Mouse (Mus musculus): ENCODE results near the gene Osbpl10.
"Not testable (repeated sequence)": the region's sequence is repeated elsewhere in the genome, so short reads cannot be mapped to it uniquely, and the experiment has no call there.

The Osbpl10 gene

GRCm38 (mm10) chr9:114978281-114979111 lies at the start of gene Osbpl10:
Gene Osbpl10 (plus strand): TSS chr9:114978569.
- DNase-seq: peak; percentile 75

DNA sequence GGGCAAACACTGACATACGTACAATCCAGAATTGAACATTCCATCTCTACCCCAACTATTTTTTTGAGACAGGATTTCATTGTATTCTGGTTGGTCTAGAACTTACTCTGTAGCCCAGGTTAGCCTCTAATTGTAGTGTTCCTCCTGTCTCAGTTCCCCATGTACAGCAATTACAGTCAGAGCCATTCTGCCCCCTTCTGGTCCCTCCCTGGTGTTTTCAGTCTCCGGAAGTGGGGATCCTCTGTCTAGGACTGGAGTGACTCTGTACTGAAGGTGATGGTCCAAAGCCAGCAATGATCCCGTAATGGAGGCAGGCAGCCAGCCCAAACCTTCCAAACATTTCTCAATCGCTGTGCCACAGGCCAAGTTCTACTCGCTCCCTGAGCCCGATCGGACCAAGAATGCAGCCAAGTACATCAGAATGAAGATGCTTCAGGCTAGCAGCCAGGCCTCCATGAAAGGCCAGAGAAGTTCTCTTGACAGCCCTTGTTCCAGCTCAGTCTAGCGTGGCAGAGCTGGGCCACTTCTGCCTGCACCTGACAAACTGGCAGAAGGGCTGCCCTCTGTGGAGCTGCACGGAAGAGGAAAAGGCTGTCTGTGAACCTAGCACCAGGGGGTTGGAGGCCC lies 47.8 kb upstream of the Osbpl10 start:
- DNase-seq: peak; percentile 50

GRCm38 (mm10) chr9:114932607-114933006 lies 45.8 kb upstream of the Osbpl10 start:
- DNase-seq: no peak

DNA sequence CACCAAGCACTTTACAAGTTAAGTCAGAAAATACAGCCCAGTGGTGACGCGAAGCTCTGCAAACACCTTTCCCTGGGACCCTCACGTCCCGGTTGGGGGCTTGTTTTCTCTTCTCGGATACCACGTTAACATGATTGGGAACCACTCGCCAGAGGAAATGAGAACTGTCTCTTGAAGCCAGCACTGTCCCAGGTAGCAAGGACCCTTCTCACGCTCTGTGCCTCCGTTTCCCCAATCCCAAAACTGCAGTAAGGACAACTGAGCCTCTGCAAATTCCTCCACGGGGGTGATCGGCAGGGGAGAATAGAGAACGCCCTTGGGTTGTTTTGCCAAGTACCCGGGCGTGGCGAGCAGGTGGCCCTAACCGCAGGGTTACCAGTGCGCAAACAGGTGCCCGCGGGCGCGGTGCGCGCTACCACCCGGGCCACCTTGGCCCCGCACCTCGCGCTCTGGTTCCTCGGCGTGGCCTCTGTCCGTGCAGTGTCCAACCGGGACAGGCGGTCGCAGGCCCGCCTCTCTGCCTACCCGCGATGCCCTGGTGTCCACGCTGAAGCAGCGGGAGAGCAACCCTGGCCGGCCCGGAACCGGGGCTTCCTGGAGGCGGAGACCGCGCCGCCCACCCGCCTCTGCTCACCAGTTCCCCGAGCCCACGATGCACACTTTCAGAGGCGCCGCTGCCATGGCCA lies 45.2 kb upstream of the Osbpl10 start:
- DNase-seq: no peak

DNA sequence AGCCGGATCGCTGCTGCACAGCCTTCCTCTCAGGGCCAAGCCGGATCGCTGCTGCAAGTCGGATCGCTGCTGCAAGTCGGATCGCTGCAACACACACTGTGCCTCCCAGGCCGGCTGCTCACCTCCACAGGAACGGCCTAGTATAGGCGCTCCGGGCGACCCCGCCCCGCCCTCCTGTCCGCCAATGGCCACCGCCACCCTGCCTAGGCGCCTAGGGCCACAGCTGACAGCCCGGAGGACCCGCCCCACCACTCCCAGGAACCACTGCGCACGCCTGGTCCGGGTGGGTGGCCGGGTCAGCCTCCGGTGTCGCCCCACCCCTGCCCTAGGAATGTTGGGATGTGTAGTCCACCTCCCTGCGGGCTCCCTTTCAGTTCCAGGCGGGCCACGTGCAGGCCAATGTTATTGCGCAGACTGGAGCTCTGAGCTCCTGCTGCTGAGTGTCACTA lies 44.6 kb upstream of the Osbpl10 start, which contains the start of gene Gpd1l:
TSS of gene Gpd1l (minus strand) at position 265 of the 449 bp plus-strand sequence.
- peak; percentile 90 for DNase-seq

- no peak for DNase-seq
These were observed 44.1 kb upstream of the Osbpl10 start for GRCm38 (mm10) chr9:114934231-114934630.

- DNase-seq: no peak
These were observed 43.0 kb upstream of the Osbpl10 start for GRCm38 (mm10) chr9:114935321-114935720.

DNA sequence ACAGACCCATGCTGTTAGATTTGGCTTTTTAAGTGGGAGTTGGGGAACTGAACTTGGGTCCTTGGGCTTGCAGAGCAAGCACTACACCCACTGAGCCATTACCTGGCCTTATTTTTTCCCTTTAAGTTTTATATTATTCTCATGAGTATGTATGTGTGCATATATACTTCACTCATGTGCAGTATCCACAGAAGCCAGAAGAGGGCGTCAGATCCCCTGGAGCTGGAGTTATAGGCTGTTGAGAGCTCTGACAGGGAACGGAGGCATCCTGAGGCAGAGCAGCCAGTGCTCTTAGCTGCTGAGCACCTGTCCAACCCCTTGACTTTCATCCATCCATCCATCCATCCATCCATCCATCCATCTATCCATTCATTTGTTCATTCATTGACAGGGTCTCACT lies 41.7 kb upstream of the Osbpl10 start:
- no peak for DNase-seq

GRCm38 (mm10) chr9:114944642-114945041 lies 33.7 kb upstream of the Osbpl10 start:
- DNase-seq: no peak

- no peak for DNase-seq
These were observed 32.8 kb upstream of the Osbpl10 start for GRCm38 (mm10) chr9:114945576-114945975.

DNA sequence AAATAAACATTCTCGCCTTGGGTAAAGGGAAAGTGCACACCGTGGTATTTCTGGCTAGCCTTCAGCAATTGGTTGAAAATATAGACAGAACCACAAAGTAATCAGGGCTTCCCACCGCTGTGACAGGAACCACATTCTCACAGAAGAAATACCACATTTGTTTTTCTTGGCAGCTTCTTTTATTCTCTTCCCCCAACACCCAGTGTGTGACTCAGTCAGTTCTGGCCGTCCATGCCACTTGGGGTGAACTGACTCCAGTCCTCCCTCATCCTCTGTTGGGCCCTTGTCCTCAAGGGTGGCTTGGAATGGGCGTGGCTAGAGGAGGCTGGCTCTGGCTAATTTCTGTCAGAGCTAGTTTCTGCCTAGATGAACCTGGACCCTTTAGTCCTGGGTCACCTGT lies 30.0 kb upstream of the Osbpl10 start:
- no peak for DNase-seq

- no peak for DNase-seq
These were observed 25.5 kb upstream of the Osbpl10 start for GRCm38 (mm10) chr9:114952866-114953265.

GRCm38 (mm10) chr9:114955340-114955739 lies 23.0 kb upstream of the Osbpl10 start:
- no peak for DNase-seq

DNA sequence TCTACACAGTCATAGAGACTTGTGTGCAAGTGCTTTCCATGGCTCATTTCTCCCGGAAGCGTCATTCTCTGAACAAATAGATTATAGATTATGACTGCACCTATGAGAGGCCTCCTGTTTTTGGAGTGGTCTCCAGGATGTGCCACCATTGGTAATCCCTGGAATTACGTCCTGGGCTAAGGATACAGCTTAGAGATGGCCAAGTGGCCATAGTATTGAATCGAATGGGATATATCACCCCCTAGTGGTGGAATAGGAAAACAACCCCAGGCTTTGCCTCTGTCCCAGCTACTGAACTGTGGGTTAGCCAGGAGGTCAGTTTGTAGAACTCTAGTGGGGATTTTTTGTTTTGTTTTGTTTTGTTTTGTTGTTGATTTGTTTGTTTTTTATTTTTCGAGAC lies 21.4 kb upstream of the Osbpl10 start:
- DNase-seq: no peak

GRCm38 (mm10) chr9:114960043-114960789 lies 18.2 kb upstream of the Osbpl10 start:
- no peak for DNase-seq

GRCm38 (mm10) chr9:114960844-114961243 lies 17.5 kb upstream of the Osbpl10 start:
- DNase-seq: no peak

DNA sequence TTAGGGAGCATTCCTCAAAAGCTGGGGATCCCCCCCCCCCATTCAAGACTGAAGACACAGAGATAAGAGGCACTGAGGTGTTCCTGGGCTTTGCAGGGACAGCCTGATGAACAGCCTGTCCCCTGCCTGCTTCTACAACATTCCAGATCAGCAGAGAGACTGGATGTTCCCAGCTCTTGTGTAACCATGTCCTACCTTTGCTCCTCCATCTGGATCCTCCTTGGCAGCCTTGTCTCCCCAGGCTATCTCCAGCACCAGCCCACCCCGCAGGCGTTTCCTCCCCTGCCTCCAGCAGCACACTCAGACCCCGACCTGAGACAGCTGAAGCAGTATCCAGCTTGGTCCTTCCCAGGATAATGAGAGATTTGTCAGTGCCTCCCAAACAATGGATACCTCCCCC lies 14.3 kb upstream of the Osbpl10 start:
- DNase-seq: no peak

DNA sequence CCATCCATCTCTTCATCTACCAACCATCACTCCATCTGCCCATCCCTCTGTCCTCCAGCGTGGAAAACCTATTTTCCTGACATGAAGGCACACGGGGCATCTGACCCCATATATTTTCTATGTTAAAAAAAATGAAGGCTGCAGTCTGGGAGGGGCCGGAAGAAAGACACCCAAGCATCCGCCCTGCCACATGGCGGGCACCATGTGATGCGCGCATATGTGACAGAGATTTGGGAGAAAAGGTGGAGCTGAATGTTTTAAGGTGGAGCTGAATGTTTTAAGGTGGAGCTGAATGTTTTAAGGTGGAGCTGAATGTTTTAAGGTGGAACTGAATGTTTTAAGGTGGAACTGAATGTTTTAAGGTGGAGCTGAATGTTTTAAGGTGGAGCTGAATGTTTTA lies 12.1 kb upstream of the Osbpl10 start:
- not testable (repeated sequence) for DNase-seq

DNA sequence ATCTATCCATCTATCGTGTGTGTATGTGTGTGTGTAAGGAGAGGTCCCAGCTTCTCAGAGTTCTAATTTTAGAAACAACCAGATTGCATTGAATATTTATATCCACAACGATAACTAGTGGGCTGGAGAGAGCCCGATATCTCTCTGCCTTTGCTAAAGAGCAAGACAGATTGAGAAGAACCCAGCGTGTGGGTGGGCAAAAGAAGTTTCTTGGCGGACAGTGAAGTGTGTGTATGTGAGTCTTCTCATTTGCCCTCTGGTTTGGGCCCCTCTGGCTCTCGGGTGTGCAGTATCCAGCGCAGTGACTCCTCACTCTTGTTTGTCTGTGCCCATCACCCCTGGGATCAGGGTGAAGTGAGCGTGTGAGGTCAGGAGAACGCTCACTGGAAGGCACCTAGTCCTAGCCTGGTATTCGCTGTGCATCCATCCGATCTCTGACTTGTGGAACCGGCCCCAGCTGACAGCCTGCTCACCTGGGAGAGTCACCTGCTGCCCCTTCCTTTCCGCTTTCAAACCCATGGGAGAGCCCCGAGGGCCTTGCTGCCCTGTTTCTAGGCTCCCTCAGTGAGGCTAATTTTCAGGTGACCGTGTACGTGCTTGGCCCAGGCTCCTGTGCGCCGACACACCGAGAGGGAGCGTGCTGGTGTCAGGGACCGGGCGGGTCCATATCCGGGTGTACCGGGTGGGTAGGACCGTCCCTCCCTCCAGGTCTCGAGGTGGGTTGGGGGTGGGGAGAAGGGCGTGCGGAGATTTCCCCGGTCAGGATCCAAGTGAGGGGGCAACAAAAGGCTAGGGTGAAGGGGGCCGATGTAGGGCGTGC lies 698 bp upstream of the Osbpl10 start:
- DNase-seq: peak; percentile 29

DNA sequence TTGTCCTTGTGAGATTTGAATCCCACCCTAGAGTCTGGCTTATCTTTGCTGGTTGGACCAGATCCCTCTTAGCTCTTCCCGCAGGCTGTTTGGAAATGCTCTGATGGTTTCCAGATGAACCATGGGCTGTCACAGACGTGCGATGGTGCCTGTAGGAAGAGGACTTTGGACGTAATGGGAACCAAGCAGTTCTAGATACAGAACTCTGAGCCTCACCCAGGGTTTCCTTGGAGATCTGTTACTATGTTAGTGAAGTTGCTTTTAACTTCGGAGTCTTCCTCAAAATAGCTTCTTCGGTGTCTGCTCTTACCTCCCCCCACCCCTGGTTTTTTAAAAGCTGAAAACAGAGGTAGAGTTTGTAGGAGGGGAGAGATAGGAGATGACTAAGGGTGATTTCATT lies 1.6 kb downstream of the Osbpl10 start:
- DNase-seq: no peak

GRCm38 (mm10) chr9:114982689-114983360 lies 4.5 kb downstream of the Osbpl10 start, which contains the start of gene Rps27rt:
Gene Rps27rt (minus strand): TSS chr9:114982739.
- peak; percentile 32 for DNase-seq

Data from right cerebral cortex, postnatal 4 days (tissue).